Mouse (Mus musculus): ENCODE results near the gene Aldh3b3.
A peak's percentile ranks its signal among the peaks of the same experiment; 100 is the strongest.
"Not testable (repeated sequence)": the region's sequence is repeated elsewhere in the genome, so short reads cannot be mapped to it uniquely, and the experiment has no call there.

Aldh3b3 gene

GRCm38 (mm10) chr19:3974608-3975007 lies 16.2 kb downstream of the Aldh3b3 start:
- DNase-seq (ENCODE audit: low spot score) = not testable (repeated sequence)

GRCm38 (mm10) chr19:3975866-3976265 lies 17.4 kb downstream of the Aldh3b3 start:
- DNase-seq (ENCODE audit: low spot score) = no peak

GRCm38 (mm10) chr19:3980309-3980708 lies 21.9 kb downstream of the Aldh3b3 start:
- peak; percentile 84 for DNase-seq (ENCODE audit: low spot score)

- DNase-seq (ENCODE audit: low spot score) = no peak
Observed at GRCm38 (mm10) chr19:3980917-3981316, 22.5 kb downstream of the Aldh3b3 start.

- DNase-seq (ENCODE audit: low spot score) = no peak
Observed at GRCm38 (mm10) chr19:3983527-3984200, 25.2 kb downstream of the Aldh3b3 start.

GRCm38 (mm10) chr19:3985261-3985681 lies 26.8 kb downstream of the Aldh3b3 start:
- no peak for DNase-seq (ENCODE audit: low spot score)

- peak; percentile 83 for DNase-seq (ENCODE audit: low spot score)
Observed at GRCm38 (mm10) chr19:3986334-3986733, 27.9 kb downstream of the Aldh3b3 start, which contains the start of gene Acy3. Gene Acy3, plus strand, starts transcription at chr19:3986570.

- no peak for DNase-seq (ENCODE audit: low spot score)
Observed at GRCm38 (mm10) chr19:3988066-3988465, 29.6 kb downstream of the Aldh3b3 start.

GRCm38 (mm10) chr19:3988750-3989149 lies 30.3 kb downstream of the Aldh3b3 start:
- no peak for DNase-seq (ENCODE audit: low spot score)

- DNase-seq (ENCODE audit: low spot score) = no peak
Observed at GRCm38 (mm10) chr19:3990804-3991203, 32.4 kb downstream of the Aldh3b3 start.

GRCm38 (mm10) chr19:3991562-3991961 lies 33.1 kb downstream of the Aldh3b3 start:
- DNase-seq (ENCODE audit: low spot score) = no peak

GRCm38 (mm10) chr19:3991966-3992365 lies 33.5 kb downstream of the Aldh3b3 start:
- no peak for DNase-seq (ENCODE audit: low spot score)

GRCm38 (mm10) chr19:3992416-3992815 lies 34.0 kb downstream of the Aldh3b3 start, which contains the start of gene Tbx10:
Gene Tbx10, plus strand, starts transcription at chr19:3992752.
- no peak for DNase-seq (ENCODE audit: low spot score)

- DNase-seq (ENCODE audit: low spot score) = no peak
Observed at GRCm38 (mm10) chr19:3994932-3995331, 36.5 kb downstream of the Aldh3b3 start.

- no peak for DNase-seq (ENCODE audit: low spot score)
Observed at GRCm38 (mm10) chr19:3995505-3995904, 37.1 kb downstream of the Aldh3b3 start.

GRCm38 (mm10) chr19:3996106-3996505 lies 37.7 kb downstream of the Aldh3b3 start:
- DNase-seq (ENCODE audit: low spot score) = no peak

- DNase-seq (ENCODE audit: low spot score) = no peak
Observed at GRCm38 (mm10) chr19:3996747-3997146, 38.3 kb downstream of the Aldh3b3 start.

GRCm38 (mm10) chr19:3997231-3997630 lies 38.8 kb downstream of the Aldh3b3 start:
- DNase-seq (ENCODE audit: low spot score) = no peak

- DNase-seq (ENCODE audit: low spot score) = no peak
Observed at GRCm38 (mm10) chr19:3998335-3998734, 39.9 kb downstream of the Aldh3b3 start.

- DNase-seq (ENCODE audit: low spot score) = no peak
Observed at GRCm38 (mm10) chr19:3999121-3999730, 40.8 kb downstream of the Aldh3b3 start.

GRCm38 (mm10) chr19:4000119-4000900 lies 41.9 kb downstream of the Aldh3b3 start, which contains the start of the genes Nudt8 and Gm49405:
Gene Nudt8, plus strand, starts transcription at chr19:4000580.
Gene Gm49405, plus strand, starts transcription at chr19:4000626.
- peak; percentile 98 for DNase-seq (ENCODE audit: low spot score)

GRCm38 (mm10) chr19:4000949-4001525 lies 42.6 kb downstream of the Aldh3b3 start:
- no peak for DNase-seq (ENCODE audit: low spot score)

Data from urinary bladder, postnatal 14 days (tissue).